Mouse (Mus musculus): Measurements from ENCODE around the gene Gata5.

DNA sequence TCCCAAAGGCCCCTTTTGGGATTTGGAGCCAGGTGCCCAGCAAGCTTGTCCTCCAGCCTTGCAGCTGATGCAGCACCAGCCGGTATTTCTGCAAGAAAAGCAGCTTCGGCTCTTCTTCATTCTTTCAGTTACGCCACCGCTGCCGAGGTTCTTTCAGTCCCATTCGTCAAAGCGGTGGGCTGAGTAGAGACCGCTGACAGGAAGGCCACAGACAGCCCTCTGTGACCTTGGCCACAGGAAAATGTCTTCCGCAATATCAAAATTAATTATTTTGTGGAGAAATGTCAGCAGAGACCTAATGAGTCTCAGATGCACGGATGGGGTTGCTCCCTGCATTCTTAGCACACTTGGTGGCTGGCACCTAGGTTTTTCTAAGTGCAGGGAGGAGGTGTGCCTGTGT lies 38.8 kb upstream of the Gata5 start:
- TF ChIP-seq CHD2 (IDR thresholded peaks at IDR 0.05; ENCODE audit: low read depth, low read length) (no peak), ZNF384 (IDR thresholded peaks at IDR 0.05; ENCODE audit: low read depth, low read length) (no peak), MAFK (IDR thresholded peaks at IDR 0.05; ENCODE audit: insufficient read depth, low read depth, low read length) (no peak)
